Mouse (Mus musculus): Measurements from ENCODE around the gene Bco1.

- TF ChIP-seq CTCF (IDR thresholded peaks at IDR 0.05) (no peak), EP300 (IDR thresholded peaks at IDR 0.05) (no peak)
These were observed 72.7 kb downstream of the Bco1 start for GRCm38 (mm10) chr8:117168378-117168777.
